8 mouse cellular contexts compared by ENCODE assay signal in genomic region chr1:88456451-88457072, GRCm38 (mm10). TPM values are rescaled to one million over a fixed set of nuclear protein-coding genes. Genes with fewer than 3 reads are reported as not detected.
A peak's percentile ranks its signal among the peaks of the same experiment; 100 is the strongest.
DNase-seq lines count a peak whose midpoint lies in the region; ATAC-seq lines count a peak whose summit lies in the region.

No protein-coding gene starts in this region.

- peak; percentile 76 for ATAC-seq in activated CD4-positive, CD25-positive, alpha-beta regulatory T cell, adult 4 months
- ATAC-seq in hindbrain, embryonic 13.5 days (ENCODE audit: low FRiP score): peak; percentile 84

- no peak overlapping the region for H3K9ac ChIP-seq in hindbrain, embryonic 13.5 days

- H3K4me1 ChIP-seq in hindbrain, embryonic 13.5 days (replicated peaks): peaks cover 14% of the 10 kb centered on the region; the same call in 1 of the 2 replicates

- no peaks in the 10 kb centered on the region for H3K36me3 ChIP-seq in hindbrain, embryonic 13.5 days

- no peaks in the 10 kb centered on the region for H3K27me3 ChIP-seq in hindbrain, embryonic 13.5 days

- peak; percentile 73 to 80 for DNase-seq in cerebellum, postnatal 36 days
- peak; percentile 68 to 83 for DNase-seq in frontal cortex, postnatal 36 days (ENCODE audit: low spot score in 2 of 2)
- DNase-seq in layer of hippocampus, postnatal 25 days (ENCODE audit: extremely low spot score in 1 of 2, low spot score in 1 of 2): peak; percentile 39 to 81
- peak; percentile 91 for DNase-seq in lung, postnatal 36 days
- peak; percentile 28 for DNase-seq in retina, postnatal 7 days (ENCODE audit: low read depth, low spot score)
- DNase-seq in urinary bladder, postnatal 25 days (ENCODE audit: low spot score): peak; percentile 59

- no peak overlapping the region for H3K4me3 ChIP-seq in hindbrain, embryonic 13.5 days

- H3K4me2 ChIP-seq in hindbrain, embryonic 13.5 days: no peak overlapping the region

- 50% methylated on average over 14 of the region's 14 CpGs for WGBS in hindbrain, embryonic 13.5 days

- H3K9me3 ChIP-seq in hindbrain, embryonic 13.5 days: no peaks in the 10 kb centered on the region

- no peak overlapping the region for H3K27ac ChIP-seq in hindbrain, embryonic 13.5 days

RNA-seq across cellular contexts. Expression of gene Spp2, which starts 49.8 kb away (rescaled TPM):
- polyA plus RNA-seq in activated CD4-positive, CD25-positive, alpha-beta regulatory T cell, adult 4 months (2017; shearing (Covaris generic)): not detected
- 0.39 TPM in 1 of 2 replicates, not detected in the other for polyA plus RNA-seq in hindbrain, embryonic 13.5 days (2015; fragmentation: Nextera tagmentation; extraction: Ambion mirVana)
- total RNA-seq in layer of hippocampus, postnatal 25 days (2021): under 1 TPM in 1 of 2 experiments, not detected in 1; 0.42 TPM

RNA-seq across cellular contexts. Expression of gene Glrp1, which starts 53.3 kb away (rescaled TPM):
- polyA plus RNA-seq in activated CD4-positive, CD25-positive, alpha-beta regulatory T cell, adult 4 months (2017; shearing (Covaris generic)): not detected
- polyA plus RNA-seq in hindbrain, embryonic 13.5 days (2015; fragmentation: Nextera tagmentation; extraction: Ambion mirVana): not detected in 2 replicates
- total RNA-seq in layer of hippocampus, postnatal 25 days (2021): not detected

Comparison
In these comparisons a context has a peak if more than half of its experiments do, and no peak if none do; other contexts are left out.
1. DNase-seq: peak in every context shown above with its lines; median percentile 91 in lung, postnatal 36 days; 76 in cerebellum, postnatal 36 days; 76 in frontal cortex, postnatal 36 days; 60 in layer of hippocampus, postnatal 25 days; 59 in urinary bladder, postnatal 25 days; 28 in retina, postnatal 7 days.